Mouse (Mus musculus) frontal cortex, postnatal 14 days (tissue): ENCODE data around the gene Cd40.

Experiments
- DNase-seq, 2 experiments: peaks; one replicate each; pipeline ENCODE4 v3.0.0; 2022; ENCODE audit warnings: low spot score in 2 of 2

Gene Cd40

GRCm38 (mm10) chr2:165054888-165055852, at the start of gene Cd40:
TSS of gene Cd40 (plus strand) at chr2:165055627.
- no peak for DNase-seq

GRCm38 (mm10) chr2:165006813-165007212, 48.6 kb upstream of the Cd40 start:
- no peak for DNase-seq

DNA sequence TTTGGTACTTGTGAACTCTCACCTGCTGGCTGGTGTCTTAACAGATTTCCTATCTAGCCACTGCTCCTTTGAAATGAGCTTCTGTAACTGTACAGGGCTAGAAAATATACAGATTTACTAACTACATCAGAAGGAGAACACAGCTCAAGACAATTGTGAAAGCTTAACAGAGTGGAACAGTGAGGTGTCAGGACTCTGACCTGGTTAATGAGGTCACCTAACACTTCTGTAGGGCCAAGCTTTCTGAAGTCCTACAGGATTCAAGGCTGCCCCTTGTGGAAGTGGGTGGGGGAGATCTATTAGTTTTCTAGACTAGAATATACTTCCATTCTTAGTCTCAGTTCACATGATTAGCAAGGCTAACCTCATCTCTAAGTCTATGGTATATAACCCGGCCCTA, 47.4 kb upstream of the Cd40 start:
- no peak for DNase-seq

DNA sequence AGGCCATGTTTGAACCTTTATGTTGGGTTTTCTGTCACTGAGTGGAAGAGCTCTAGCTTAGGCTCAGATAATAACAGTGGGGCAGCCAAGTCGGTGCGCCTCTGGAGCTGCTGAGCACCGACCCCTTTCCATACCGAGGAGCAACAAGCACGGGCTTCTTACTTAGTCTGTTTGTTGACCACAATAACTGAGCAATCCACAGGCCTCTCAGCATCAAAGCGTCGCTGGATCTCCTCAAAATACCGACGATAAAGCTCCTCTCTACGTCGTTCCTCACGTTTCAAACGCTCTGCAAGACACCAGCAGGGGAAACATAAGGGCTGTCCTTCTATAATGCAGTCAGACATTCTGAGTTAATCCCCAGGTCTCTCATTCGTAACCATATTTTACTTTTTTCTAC, 46.3 kb upstream of the Cd40 start:
- DNase-seq: no peak

- DNase-seq: no peak
Measured at GRCm38 (mm10) chr2:165009581-165009980, 45.8 kb upstream of the Cd40 start.

DNA sequence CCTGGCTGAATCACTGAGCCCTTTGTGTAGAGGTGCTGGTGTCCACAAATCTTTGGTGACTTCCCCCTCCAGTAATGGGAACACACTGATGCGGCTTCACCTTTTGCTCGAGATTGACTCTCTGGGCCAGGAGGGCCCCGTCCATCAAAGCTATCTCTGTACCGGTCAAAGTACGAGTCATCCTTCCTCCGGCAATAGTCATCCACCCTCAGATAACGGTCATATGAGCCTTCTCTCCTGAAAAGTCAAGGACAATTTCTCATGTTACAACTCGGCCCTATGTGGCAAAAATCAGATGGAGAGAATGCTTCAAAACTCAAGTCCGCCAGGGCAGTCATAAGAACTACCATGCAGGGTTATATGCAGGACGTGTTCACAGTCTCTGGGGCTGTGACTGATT, 45.1 kb upstream of the Cd40 start:
- DNase-seq: no peak

GRCm38 (mm10) chr2:165014935-165015334, 40.5 kb upstream of the Cd40 start:
- DNase-seq: no peak

GRCm38 (mm10) chr2:165020490-165020889, 34.9 kb upstream of the Cd40 start:
- no peak for DNase-seq

DNA sequence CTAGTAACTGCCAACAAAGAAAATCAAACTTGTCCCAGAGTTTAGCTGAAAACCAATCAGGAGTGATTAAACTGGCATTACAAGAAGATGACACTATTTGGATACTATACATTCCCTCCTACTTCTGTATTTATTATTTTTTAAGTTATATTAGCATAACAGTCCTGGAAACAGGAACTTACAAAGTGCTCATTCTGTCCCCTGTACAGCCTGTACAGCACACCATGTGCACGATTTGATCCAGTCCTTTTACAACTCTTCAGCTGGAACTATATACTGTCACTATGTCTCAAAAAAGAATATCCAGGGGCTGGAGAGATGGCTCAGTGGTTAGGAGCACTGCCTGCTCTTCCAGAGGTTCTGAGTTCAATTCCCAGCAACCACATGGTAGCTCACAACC, 28.3 kb upstream of the Cd40 start:
- no peak for DNase-seq

- DNase-seq: no peak
Measured at GRCm38 (mm10) chr2:165032533-165032932, 22.9 kb upstream of the Cd40 start.

DNA sequence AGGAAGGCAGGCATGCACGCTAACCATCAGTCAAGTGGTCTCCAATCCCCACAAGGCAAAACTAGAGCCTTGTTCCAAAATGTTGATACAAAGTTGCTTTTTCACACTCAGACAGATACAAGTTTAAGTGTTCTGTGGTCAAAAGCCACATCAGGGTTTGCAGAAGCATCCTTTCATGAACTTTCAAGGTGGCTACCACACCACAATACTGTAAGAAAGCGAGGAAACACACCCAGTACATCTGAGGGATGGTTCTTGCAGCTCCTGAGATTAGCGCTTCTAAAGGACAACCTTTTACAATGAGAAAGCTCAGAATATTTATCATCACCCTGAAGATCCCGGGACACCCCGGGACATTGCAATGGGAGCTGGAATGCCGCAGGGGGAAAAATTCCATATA, 22.1 kb upstream of the Cd40 start:
- DNase-seq: no peak

DNA sequence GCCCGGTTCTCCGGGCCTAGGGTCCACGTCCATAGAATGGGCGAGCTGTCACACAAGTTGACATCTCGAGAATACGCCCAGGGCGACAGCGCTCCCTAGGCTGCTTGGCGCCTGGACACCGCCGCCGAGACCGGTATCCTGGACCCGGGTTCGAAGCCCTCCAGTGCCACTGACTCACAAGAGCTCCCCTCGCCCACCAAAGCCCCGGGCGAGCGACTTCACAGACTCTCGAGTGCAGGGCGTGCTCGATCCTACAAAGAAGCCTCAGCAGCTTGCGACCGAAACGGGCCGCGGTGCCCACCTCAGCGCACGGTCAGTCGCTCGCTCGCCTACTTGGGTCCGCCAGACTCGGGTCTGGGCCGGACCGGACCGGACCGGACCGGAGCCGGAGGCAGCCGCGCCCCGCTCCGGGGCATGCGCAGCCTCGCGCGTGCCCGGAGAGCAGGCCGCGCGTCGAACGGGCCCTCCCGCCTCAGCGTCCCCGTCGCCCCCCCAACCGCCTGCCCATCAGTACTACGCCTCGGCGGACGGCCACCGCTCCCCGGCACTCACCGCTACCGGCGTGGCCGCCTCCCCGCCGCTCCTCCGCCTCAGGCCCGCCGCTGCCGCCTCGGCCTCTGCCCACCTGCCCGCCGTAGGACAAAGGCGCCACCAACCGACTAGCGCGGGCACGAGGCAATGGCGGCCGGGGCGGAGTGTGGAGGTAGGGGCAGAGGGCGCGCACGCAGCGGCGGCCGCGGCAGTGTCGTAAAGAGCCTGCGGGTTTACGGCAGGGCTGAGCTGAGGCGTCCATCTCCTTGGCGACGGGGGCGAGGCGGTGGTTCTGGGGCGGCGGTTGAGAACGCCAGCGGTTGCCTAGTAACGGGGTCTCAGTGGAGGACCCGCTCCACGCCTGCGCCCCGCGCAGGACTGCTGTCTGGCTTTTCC, 21.0 kb upstream of the Cd40 start, which contains the start of gene Ncoa5:
Ncoa5 (minus strand) TSS at position 737 of the 927 bp plus-strand sequence.
- DNase-seq: peak; percentile 95 to 97

- no peak for DNase-seq
Measured at GRCm38 (mm10) chr2:165035058-165035431, 20.4 kb upstream of the Cd40 start.

DNA sequence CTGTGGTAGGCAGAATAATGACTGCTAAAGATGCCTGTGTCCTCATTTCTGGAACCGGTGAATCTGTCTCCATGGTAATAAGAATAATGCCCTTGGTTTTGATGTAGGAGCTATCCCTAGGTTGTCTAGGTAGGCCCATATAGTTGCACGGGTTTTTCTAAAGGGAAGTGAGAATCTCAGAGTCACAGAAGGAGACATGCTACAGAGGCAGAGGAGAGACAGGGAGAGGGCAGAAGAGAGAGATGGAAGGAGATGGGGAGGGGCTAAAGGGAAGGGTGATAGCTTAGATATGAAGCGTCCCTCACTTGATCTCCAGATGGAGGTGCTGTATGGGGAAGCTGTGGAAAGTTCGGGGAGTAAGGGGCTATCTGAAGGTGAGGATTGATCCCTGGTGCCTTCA, 18.0 kb upstream of the Cd40 start:
- no peak for DNase-seq

GRCm38 (mm10) chr2:165042126-165042525, 13.3 kb upstream of the Cd40 start:
- no peak for DNase-seq

DNA sequence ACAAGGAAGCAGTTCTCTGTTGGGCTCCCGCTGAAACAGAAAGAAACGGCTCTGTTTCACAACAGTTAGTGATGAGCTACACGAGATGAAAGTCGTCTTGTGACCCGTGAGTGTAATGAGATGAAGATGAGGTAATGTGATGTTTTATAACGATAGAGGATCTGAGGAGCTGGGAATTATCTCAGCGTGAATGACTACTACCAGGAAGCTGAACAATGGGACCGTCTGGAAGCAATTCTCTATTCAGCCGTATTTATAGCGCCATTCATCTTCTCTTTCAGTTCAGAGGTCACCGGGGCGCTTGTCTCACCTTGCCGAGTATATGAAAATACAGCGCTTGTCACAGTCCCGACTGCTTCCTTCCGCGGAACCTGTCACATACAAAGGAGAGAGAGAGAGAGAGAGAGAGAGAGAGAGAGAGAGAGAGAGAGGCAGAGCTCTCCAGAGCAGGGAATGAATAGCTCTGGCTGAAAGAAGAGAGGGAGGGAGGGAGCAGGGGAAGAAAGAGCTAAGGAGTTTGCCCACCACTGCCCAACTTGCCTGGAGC, 12.3 kb upstream of the Cd40 start:
- DNase-seq: no peak

GRCm38 (mm10) chr2:165043729-165044128, 11.7 kb upstream of the Cd40 start:
- DNase-seq: no peak

DNA sequence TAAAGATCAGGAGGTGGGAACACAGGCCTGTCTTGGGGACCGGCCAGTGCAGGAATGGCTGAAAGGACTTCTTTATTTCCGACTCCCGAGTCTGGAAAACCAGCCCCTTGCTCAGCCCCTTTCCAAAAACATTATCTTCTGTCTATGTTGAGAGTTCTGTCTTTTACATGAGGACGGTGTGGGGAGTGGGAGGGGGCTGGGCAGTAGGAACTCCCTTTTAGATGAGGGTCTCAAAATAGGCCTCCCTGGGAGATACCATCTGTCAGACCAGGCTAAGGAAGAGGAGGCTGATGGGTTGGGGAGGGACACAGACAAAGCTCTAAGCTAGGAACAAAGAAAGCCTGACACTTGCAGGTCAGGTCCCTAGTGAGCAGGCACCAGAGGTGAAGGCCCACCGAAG, 6.4 kb upstream of the Cd40 start:
- no peak for DNase-seq

DNA sequence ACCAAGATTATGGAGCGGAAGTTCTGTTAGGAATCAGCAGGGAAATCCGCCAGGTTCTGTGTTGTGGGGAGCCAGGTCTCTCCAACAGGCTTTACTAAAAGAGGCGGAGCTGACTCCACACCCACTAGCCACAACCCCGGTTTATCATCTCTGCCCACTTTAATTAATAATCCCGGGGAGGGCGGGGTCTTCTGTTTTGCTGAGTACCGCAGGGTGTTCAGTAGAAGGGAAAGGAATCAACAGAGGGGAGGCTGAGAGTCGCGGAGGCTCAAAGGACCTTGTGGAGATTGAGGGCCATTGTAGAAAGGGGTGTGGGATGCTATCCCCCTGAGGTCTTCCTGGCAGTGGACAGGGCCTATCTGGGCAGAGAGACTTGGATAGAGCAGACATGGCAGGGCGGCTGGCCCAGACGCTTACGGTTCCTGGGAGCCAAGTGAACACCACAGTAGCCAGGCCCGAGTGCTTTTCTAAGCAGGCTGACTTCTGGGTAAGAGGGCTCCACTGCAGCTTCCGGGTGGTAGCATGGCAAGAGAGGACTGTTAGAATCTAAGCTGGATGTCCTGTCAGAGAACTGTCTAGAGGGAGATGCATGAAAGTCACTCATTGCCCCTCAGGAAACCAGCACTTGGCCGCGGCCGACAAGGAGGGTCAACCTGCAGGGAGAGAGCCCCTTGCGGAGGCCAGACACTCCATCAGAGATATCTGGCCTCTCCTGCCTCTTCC, 4.4 kb upstream of the Cd40 start:
- no peak for DNase-seq

GRCm38 (mm10) chr2:165051566-165051965, 3.9 kb upstream of the Cd40 start:
- DNase-seq: no peak

DNA sequence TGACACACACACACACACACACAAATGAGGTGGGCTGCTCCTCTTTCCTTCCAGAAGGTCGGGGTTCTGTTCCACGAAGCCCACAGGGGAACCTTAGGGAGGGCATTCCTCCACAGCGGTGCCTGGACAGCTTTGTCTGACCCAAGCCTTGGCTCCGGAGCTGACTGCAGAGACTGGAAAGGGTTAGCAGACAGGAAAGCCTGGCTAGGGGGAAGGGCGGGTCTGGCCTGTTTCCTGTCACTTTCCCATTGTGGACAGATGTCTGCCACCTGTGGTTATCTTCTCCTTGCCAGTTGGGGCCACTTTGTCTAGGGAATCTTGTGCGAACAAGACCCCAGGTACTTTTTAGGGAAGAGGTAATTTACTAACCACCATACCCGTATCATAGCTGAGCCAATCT, 478 bp downstream of the Cd40 start:
- no peak for DNase-seq
